Mouse (Mus musculus) hindbrain, embryonic 14.5 days (tissue): Measurements from ENCODE around the gene Ppp1r26. TPM values are rescaled to one million over a fixed set of nuclear protein-coding genes. Genes with fewer than 3 reads are reported as not detected.
"Not testable (repeated sequence)": the region's sequence is repeated elsewhere in the genome, so short reads cannot be mapped to it uniquely, and the experiment has no call there.

Source experiments
- ATAC-seq: fragments of 200-750 bp; cut with Nextera tagmentation; 2 replicates; pipeline ENCODE4 v1.8.0; 2017; ENCODE audit warnings: moderate number of reproducible peaks, mild to moderate bottlenecking, moderate TSS enrichment, moderate library complexity; ENCODE audit not compliant: low FRiP score
- DNase-seq: peaks from one replicate; pipeline ENCODE4 v3.0.0-alpha.2; 2015; ENCODE audit warnings: low spot score
- H3K27ac ChIP-seq: fragments of 300-500 bp; sonication (generic); 2 replicates; pipeline ENCODE4 v1.5.1; 2014; ENCODE audit warnings: mild to moderate bottlenecking, moderate library complexity
- H3K27me3 ChIP-seq: fragments of 300-500 bp; sonication (generic); 2 replicates; pipeline ENCODE4 v1.6.1; 2014; ENCODE audit warnings: mild to moderate bottlenecking, low read length, mixed read lengths; ENCODE audit not compliant: control insufficient read depth, insufficient read depth
- H3K36me3 ChIP-seq: fragments of 300-500 bp; sonication (generic); replicated peaks from 2 replicates; pipeline ENCODE4 v1.6.1; 2014; ENCODE audit not compliant: control insufficient read depth, insufficient read depth
- H3K4me1 ChIP-seq: fragments of 300-500 bp; sonication (generic); replicated peaks from 2 replicates; pipeline ENCODE4 v1.6.1; 2014; ENCODE audit warnings: antibody characterized with exemption, low read length, mixed read lengths; ENCODE audit not compliant: control insufficient read depth, insufficient read depth
- H3K4me2 ChIP-seq: fragments of 300-500 bp; sonication (generic); replicated peaks from 2 replicates; pipeline ENCODE4 v1.6.1; 2014; ENCODE audit warnings: mild to moderate bottlenecking, moderate library complexity
- H3K4me3 ChIP-seq: fragments of 300-500 bp; sonication (generic); replicated peaks from 2 replicates; pipeline ENCODE4 v1.5.1; 2014; ENCODE audit warnings: mild to moderate bottlenecking, low read length
- H3K9ac ChIP-seq: fragments of 300-500 bp; sonication (generic); 2 replicates; pipeline ENCODE4 v1.6.1; 2014
- H3K9me3 ChIP-seq: fragments of 300-500 bp; sonication (generic); 2 replicates; pipeline ENCODE4 v1.6.1; 2016; ENCODE audit warnings: low read length; ENCODE audit not compliant: control insufficient read depth
- WGBS: fragments of 180-500 bp; shearing (Covaris S2); extraction: QIAGEN DNeasy Blood & Tissue Kit; methylation state at CpG from one replicate; pipeline ENCODE4 v1.1.7; 2014; 5-methylcytosine and 5-hydroxymethylcytosine counted together
- polyA plus RNA-seq: library from polyadenylated mRNA; unstranded; fragments of >200 nt; fragmentation: Nextera tagmentation; extraction: Ambion mirVana; gene quantifications from 2 replicates; pipeline ENCODE4 v1.2.1, GENCODE M21; 2014

Gene Ppp1r26
- polyA plus RNA-seq, 1 experiment from 2014 or later: 15.9 TPM

DNA sequence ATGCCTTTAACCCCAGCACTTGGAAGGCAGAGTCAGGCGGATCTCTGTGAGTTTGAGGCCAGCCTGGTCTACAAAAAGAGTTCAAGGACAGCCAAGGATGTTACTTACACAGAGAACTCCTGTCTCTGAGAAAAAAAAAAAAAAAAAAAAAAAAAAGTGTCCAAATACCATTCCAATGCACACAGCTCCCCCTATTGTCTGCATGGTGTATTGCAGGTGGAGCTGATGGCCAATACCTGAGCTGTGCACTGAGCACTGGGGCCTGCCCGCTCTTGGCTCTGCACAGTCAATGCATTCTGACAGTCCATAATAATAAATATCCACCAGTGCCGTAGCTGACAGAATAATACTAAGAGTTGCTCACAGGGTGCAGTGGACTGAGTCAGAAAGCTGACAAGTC lies 17.3 kb downstream of the Ppp1r26 start:
- no peak overlapping the region for H3K9ac ChIP-seq
- no peak for ATAC-seq
- peaks cover 12% of the 10 kb centered on the region for H3K4me1 ChIP-seq
- no peaks in the 10 kb centered on the region for H3K36me3 ChIP-seq
- DNase-seq: peak; percentile 49
- no peak overlapping the region for H3K4me3 ChIP-seq
- no peak overlapping the region for H3K4me2 ChIP-seq
- no peaks in the 10 kb centered on the region for H3K9me3 ChIP-seq
- no peaks in the 10 kb centered on the region for H3K27me3 ChIP-seq
- WGBS: 48% methylated on average over 3 of the region's 3 CpGs
- no peak overlapping the region for H3K27ac ChIP-seq

DNA sequence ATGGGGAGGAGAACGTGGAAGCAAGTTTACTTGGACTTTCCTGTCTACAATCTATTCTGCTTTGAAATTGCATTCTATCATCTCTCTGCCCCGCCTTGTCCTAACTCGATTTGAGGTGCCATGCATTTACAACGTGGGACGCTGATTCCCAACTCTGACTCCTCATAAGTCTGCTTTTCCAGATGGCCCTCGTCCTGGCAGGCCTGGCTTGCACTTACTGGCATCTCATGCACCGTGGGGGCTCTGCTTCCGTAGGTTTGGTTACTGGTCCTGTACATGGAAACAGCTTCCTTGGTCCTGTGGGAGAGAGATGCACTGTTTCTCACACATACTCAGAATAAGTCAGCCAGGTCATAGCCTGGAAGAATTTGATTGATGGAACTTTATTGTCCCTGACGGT lies 18.3 kb downstream of the Ppp1r26 start:
- Histone ChIP-seq H3K9ac (no peak overlapping the region), H3K9me3 (no peaks in the 10 kb centered on the region), H3K4me1 (peaks cover 13% of the 10 kb centered on the region), H3K4me3 (no peak overlapping the region), H3K27ac (no peak overlapping the region), H3K36me3 (peaks cover 7% of the 10 kb centered on the region), H3K27me3 (no peaks in the 10 kb centered on the region), H3K4me2 (no peak overlapping the region)
- DNase-seq (no peak), ATAC-seq (no peak)
- WGBS: 80% methylated on average over 9 of the region's 9 CpGs

DNA sequence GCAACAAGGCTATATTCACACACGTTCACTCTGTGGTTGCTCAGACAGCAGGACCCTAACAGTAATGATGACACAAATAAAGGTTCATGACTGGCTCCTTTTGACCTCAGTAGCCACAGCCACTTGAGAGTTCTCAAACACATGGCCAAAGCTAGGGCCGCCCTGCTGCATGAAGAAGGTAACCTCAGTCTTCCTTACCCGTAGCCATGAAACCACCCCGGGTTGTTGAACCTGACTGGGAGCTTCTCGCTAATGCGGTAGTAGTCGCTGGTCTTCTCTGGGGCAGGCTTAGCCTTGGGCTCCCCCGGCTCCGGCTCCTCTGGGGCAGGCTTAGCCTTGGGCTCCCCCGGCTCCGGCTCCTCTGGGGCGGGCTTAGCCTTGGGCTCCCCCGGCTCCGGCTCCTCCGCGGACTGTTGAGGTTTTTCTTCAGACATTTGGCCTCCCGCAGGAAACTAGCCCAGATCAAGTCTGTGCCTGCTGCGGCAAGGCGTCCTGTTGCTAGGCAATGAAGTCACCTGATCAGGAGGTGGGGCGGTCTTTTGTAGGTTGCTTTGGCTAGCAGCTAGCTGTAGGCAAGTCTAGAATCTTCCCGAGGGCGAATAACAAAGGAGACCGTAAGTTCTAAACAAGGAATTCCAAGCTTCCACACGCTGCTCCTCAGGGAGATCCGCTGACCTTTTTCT lies 19.4 kb downstream of the Ppp1r26 start, which contains the start of gene 1700007K13Rik:
Gene 1700007K13Rik, minus strand, starts transcription at position 497 of the 683 bp plus-strand sequence.
- peak within 1 kb of the TSS; percentile 53 for H3K4me2 ChIP-seq
- peak; percentile 71 for DNase-seq
- peak; percentile 62; the same call in 1 of the 2 replicates for ATAC-seq
- no peak within 1 kb of the TSS; the same call in 1 of the 2 replicates for H3K27ac ChIP-seq
- peaks cover 13% of the 10 kb centered on the region for H3K4me1 ChIP-seq
- WGBS: 5% methylated on average over 25 of the region's 25 CpGs
- peaks cover 17% of the 10 kb centered on the region for H3K36me3 ChIP-seq
- H3K4me3 ChIP-seq: peak within 1 kb of the TSS; percentile 11
- no peak within 1 kb of the TSS for H3K9ac ChIP-seq
- H3K9me3 ChIP-seq: no peaks in the 10 kb centered on the region
- no peaks in the 10 kb centered on the region for H3K27me3 ChIP-seq

DNA sequence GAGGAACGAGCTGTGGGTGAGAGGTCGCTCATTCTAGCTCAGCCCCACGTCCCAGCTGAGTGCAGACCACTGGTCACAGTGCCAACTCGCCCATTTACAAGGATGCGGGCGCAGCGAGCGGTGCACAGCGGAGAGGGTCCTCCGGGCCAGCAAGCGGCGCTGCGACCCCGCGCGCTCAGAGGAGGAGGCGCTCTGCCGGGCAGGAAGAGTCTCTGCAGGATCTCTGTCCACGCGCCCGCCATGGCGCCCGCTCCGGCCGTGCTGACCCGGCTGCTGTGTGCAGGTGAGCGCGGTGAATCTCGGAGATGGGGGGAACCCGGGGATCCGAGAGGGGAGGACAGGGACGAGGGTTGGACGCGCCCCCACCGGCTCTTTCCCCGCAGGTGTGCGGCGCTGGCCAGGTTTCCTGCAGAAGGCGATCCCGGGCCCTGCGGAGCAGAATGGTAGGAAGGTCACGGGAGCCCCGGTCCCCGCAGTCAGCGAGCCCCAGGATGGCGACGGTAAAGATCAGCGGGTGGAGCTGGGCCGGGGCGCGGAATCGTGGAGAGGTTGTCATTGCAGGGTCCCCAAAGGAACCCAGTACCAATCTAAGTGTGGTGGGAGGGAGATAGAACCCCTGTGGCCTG lies 21.4 kb downstream of the Ppp1r26 start, which contains the start of gene Mrps2:
Gene Mrps2, plus strand, starts transcription at position 207 of the 626 bp plus-strand sequence.
- Histone ChIP-seq H3K9me3 (no peaks in the 10 kb centered on the region), H3K4me1 (peaks cover 13% of the 10 kb centered on the region), H3K27me3 (no peaks in the 10 kb centered on the region), H3K4me3 (peak within 1 kb of the TSS; percentile 81), H3K36me3 (peaks cover 32% of the 10 kb centered on the region), H3K9ac (peak within 1 kb of the TSS; percentile 89), H3K4me2 (peak within 1 kb of the TSS; percentile 68), H3K27ac (0 out of 2 replicates have a peak within 1 kb of the TSS, but pooled peaks have one; percentile 23)
- DNase-seq (peak; percentile 89), ATAC-seq (peak; percentile 90)
- under 1% methylated on average over 52 of the region's 52 CpGs for WGBS

DNA sequence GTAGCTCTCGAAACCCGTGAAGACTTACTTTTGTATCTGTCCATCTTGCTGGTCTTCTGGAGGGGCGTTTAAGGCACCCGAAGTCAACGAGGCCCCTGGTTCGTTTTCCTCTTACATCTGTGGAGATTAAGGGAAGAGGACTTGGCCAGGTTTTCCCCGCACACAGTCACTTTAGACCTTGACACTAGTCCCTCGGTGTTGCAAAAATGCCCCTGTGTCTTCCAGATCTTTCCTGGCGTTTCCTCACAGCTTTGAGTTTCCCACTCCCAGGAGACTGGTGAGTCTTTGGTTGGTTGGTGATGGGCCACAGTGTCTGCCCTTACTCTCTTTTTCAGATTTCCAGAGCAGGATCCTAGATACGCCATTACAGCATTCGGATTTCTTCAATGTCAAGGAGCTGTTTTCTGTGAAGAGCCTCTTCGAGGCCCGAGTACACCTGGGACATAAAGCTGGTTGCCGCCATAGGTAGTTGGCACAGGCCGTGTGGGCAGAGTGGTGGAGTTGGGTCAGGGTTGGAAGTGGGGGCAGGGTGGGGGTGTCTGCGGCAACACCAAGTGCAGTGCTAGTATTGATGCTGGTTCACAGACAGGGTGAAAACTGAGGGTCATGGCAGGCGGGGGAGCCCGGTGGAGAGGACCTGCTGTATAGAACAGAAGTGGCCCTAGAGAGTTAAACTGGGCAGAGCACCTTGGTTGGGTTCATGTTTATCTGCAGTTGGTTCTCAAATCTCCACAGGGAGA lies 22.1 kb downstream of the Ppp1r26 start:
- Histone ChIP-seq H3K27me3 (no peaks in the 10 kb centered on the region), H3K4me1 (peaks cover 13% of the 10 kb centered on the region), H3K9ac (peak overlapping the region; percentile 89), H3K27ac (0 out of 2 replicates have a peak overlapping the region, but pooled peaks have one; percentile 23), H3K4me2 (peak overlapping the region; percentile 68), H3K9me3 (no peaks in the 10 kb centered on the region), H3K4me3 (peak overlapping the region; percentile 81), H3K36me3 (peaks cover 33% of the 10 kb centered on the region)
- 57% methylated on average over 18 of the region's 18 CpGs for WGBS
- DNase-seq: no peak
- no peak for ATAC-seq

DNA sequence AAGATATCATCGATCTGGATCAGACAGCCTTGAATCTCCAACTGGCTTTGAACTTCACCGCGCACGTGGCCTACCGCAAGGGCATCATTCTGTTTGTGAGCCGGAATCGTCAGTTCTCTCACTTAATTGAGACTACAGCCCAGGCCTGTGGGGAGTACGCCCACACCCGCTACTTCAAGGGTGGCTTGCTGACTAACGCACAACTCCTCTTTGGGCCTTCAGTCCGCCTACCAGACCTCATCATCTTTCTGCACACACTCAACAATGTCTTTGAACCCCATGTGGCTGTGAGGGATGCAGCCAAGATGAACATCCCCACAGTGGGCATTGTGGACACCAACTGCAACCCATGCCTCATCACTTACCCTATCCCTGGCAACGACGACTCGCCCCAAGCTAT lies 22.9 kb downstream of the Ppp1r26 start:
- Histone ChIP-seq H3K4me1 (peaks cover 13% of the 10 kb centered on the region), H3K36me3 (peaks cover 33% of the 10 kb centered on the region), H3K9ac (no peak overlapping the region), H3K4me3 (no peak overlapping the region), H3K9me3 (no peaks in the 10 kb centered on the region), H3K27me3 (no peaks in the 10 kb centered on the region), H3K4me2 (no peak overlapping the region), H3K27ac (no peak overlapping the region)
- WGBS: 98% methylated on average over 14 of the region's 14 CpGs
- ATAC-seq (no peak), DNase-seq (no peak)

DNA sequence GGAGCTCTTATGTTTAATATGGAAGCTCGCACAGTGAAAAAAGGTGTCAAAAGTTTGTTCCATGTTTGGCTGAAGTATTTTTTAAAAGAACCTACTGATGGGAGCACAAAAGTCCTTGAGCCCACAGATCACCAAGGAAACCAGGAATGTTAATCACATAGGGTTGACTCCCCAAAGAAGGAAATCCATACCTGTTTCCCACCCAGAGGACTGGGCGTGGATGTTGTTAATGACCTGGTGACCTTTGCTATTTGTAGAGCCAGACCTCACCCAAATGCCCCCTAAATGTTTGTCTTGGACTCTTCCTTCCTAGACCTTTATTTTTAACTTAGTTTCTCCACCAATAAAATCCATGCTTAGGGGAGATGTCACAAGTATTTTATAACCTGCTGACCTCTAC lies 24.0 kb downstream of the Ppp1r26 start:
- no peak for ATAC-seq
- Histone ChIP-seq H3K4me2 (no peak overlapping the region), H3K27me3 (no peaks in the 10 kb centered on the region), H3K4me3 (no peak overlapping the region), H3K36me3 (peaks cover 33% of the 10 kb centered on the region), H3K9me3 (no peaks in the 10 kb centered on the region), H3K9ac (no peak overlapping the region), H3K27ac (no peak overlapping the region), H3K4me1 (peaks cover 13% of the 10 kb centered on the region)
- WGBS: 90% methylated on average over 2 of the region's 2 CpGs
- no peak for DNase-seq

DNA sequence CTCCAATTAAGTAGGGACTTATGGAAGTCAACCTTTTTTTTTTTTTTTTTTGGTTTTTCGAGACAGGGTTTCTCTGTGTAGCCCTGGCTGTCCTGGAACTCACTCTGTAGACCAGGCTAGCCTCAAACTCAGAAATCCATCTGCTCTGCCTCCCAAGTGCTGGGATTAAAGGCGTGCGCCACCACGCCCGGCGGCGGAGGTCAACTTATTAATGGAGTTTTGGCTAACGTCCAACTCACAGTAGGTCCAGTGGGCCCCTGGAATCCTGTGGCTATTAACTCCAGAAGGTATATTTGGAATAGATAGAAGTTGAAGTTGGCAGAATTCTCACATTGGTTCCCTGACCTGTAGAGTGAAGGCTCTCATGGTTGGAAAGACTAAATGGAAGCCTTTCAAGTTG lies 25.4 kb downstream of the Ppp1r26 start:
- not testable (repeated sequence) for H3K4me2 ChIP-seq, DNase-seq, H3K4me1 ChIP-seq, H3K9ac ChIP-seq, ATAC-seq, H3K27me3 ChIP-seq, H3K4me3 ChIP-seq, H3K27ac ChIP-seq, H3K9me3 ChIP-seq
- WGBS: 93% methylated on average over 8 of the region's 8 CpGs
- H3K36me3 ChIP-seq: peaks cover 33% of the 10 kb centered on the region

DNA sequence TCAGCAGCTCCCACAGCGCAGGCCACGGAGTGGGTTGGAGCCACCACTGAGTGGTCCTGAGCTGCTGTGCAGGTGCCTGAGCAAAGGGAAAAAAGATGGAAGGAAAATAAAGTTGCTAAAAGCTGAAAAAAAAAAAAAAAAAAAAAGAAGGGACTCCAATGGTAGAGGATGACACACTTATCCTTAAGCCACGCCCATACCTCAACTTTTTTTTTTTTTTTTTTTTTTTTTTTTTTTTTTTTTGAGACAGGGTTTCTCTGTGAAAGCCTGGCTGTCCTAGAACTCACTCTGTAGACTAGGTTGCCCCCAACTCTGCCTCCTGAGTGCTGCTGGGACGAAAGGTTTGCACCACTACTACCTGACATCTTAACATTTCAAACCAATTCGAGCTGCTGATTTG lies 31.4 kb downstream of the Ppp1r26 start:
- H3K27me3 ChIP-seq, ATAC-seq: not testable (repeated sequence)

More for the DNA sequence above, 31.4 kb downstream of the Ppp1r26 start:
- H3K36me3 ChIP-seq, H3K4me3 ChIP-seq, H3K9ac ChIP-seq, H3K9me3 ChIP-seq, DNase-seq, H3K27ac ChIP-seq, H3K4me2 ChIP-seq, H3K4me1 ChIP-seq: not testable (repeated sequence)
- 99% methylated on average over 5 of the region's 5 CpGs for WGBS
